Mouse (Mus musculus) heart, embryonic 14.5 days (tissue): ENCODE measurements at regions not wholly inside any gene's neighbourhood (a gene's known extent, or its start where the extent isn't known, plus 50 kb on each side); places are given as distances from the start of the nearest gene placed in this dataset.
A peak's percentile ranks its signal among the peaks of the same experiment; 100 is the strongest.

Experiments used
- ATAC-seq: fragments of 200-750 bp; cut with Nextera tagmentation; 2 replicates; pipeline ENCODE4 v1.8.0; 2017; ENCODE audit warnings: low read depth, moderate TSS enrichment; ENCODE audit not compliant: insufficient number of reproducible peaks, insufficient read depth, low FRiP score
- H3K27ac ChIP-seq, 2 experiments: fragments of 200-500 bp in 1 of 2; fragments of 300-500 bp in 1 of 2; sonication (generic) in 1 of 2; replicated peaks in 1 of 2; 2 replicates each; pipeline ENCODE4 v1.5.1; 2012 to 2014; ENCODE audit warnings: low read depth in 2 of 2, low read length in 2 of 2, control low read depth in 1 of 2, mild to moderate bottlenecking in 1 of 2, mixed read lengths in 1 of 2; ENCODE audit not compliant: control insufficient read depth in 1 of 2, insufficient read depth in 1 of 2
- H3K27me3 ChIP-seq: fragments of 300-500 bp; sonication (generic); 2 replicates; pipeline ENCODE4 v1.6.1; 2014; ENCODE audit warnings: mild to moderate bottlenecking, low read length, control low read depth; ENCODE audit not compliant: control insufficient read depth, insufficient read depth
- H3K36me3 ChIP-seq: fragments of 300-500 bp; sonication (generic); 2 replicates; pipeline ENCODE4 v1.6.1; 2014; ENCODE audit warnings: mild to moderate bottlenecking, control low read depth, low read length, mixed read lengths; ENCODE audit not compliant: control insufficient read depth, insufficient read depth
- H3K4me1 ChIP-seq, 2 experiments: fragments of 200-500 bp in 1 of 2; fragments of 300-500 bp in 1 of 2; sonication (generic) in 1 of 2; 2 replicates each; pipeline ENCODE4 v1.6.1; 2012 to 2014; ENCODE audit warnings: low read length in 2 of 2, control low read depth in 1 of 2, mixed read lengths in 1 of 2; ENCODE audit not compliant: control insufficient read depth in 2 of 2, insufficient read depth in 2 of 2
- H3K4me2 ChIP-seq: fragments of 300-500 bp; sonication (generic); 2 replicates; pipeline ENCODE4 v1.6.1; 2014; ENCODE audit warnings: mild to moderate bottlenecking, low read length
- H3K4me3 ChIP-seq, 2 experiments: fragments of 200-500 bp in 1 of 2; fragments of 300-500 bp in 1 of 2; sonication (generic) in 1 of 2; 2 replicates each; pipeline ENCODE4 v1.5.1; 2012 to 2014; ENCODE audit warnings: low read length in 2 of 2, mild to moderate bottlenecking in 2 of 2, control low read depth in 1 of 2, low read depth in 1 of 2, moderate library complexity in 1 of 2; ENCODE audit not compliant: control insufficient read depth in 1 of 2, insufficient read depth in 1 of 2
- H3K9ac ChIP-seq: fragments of 300-500 bp; sonication (generic); 2 replicates; pipeline ENCODE4 v1.6.1; 2014; ENCODE audit warnings: mild to moderate bottlenecking, low read length
- H3K9me3 ChIP-seq: fragments of 300-500 bp; sonication (generic); 2 replicates; pipeline ENCODE4 v1.6.1; 2016; ENCODE audit warnings: low read length, control low read depth; ENCODE audit not compliant: control insufficient read depth
- WGBS: fragments of 180-500 bp; shearing (Covaris S2); extraction: QIAGEN DNeasy Blood & Tissue Kit; methylation state at CpG from one replicate; pipeline ENCODE4 v1.1.7; 2014; 5-methylcytosine and 5-hydroxymethylcytosine counted together

DNA sequence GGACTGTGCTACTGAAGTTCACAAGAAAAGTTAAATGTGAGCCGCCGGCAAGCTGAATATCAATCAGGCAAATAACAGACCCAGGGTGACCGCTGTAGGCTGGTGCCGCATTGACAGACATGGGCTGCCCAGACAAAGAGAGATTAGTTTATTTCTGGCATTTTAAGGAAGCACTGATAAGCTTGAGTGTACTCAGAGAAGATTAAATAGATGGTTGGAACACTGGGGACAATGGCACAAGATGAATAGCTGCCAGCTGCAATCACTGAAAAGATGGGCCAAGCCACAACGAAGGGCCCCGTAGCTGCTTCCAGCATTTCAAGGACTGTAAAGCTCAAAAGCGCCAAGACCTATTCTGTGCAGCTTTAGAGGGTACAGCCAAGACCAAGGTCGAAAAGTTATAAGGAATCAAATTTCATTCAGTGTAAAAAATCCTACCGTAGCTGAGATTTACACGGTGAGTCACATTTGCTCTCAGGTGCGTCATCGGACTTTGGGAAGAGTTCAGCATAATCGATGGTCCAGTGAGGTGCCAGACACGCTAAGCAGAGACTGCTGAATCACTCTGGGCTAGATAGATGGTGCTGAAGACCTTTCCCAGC is 285.1 kb upstream of the Camk1g start:
- 34% methylated on average over 14 of the region's 14 CpGs for WGBS
- H3K36me3 ChIP-seq = no peaks in the 10 kb centered on the region
- H3K4me3 ChIP-seq = no peak overlapping the region
- peaks cover 3 to 10% of the 10 kb centered on the region in 2 experiments; a peak in 2 of 4 replicates for H3K4me1 ChIP-seq
- no peak overlapping the region for H3K9ac ChIP-seq
- ATAC-seq = no peak
- H3K9me3 ChIP-seq = no peaks in the 10 kb centered on the region
- no peak overlapping the region for H3K27ac ChIP-seq
- no peaks in the 10 kb centered on the region for H3K27me3 ChIP-seq
- peak overlapping the region; percentile 21; the same call in 1 of the 2 replicates for H3K4me2 ChIP-seq

DNA sequence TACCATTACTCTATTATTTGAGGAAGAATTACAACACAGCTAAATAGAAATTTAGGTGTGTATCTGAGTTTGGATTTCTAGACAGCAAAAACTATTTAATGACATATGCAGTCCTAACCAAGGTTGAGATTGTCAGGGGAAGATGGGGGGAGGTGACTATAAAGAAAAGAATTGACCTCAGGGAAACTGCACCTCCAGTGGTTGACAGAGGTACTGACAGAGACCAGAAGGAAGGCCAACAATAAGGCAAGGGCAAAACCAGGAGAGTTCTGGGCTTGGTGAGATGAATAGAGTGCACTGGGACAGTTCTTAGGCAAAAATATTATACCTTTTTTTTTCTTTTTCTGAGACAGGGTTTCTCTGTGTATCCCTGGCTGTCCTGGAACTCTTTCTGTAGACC is 280.2 kb upstream of the Camk1g start:
- Histone ChIP-seq H3K9ac (no peak overlapping the region), H3K27ac (no peak overlapping the region), H3K27me3 (no peaks in the 10 kb centered on the region), H3K9me3 (no peaks in the 10 kb centered on the region), H3K4me3 (no peak overlapping the region), H3K36me3 (no peaks in the 10 kb centered on the region), H3K4me1 (peaks cover 0 to 7% of the 10 kb centered on the region in 2 experiments; a peak in 1 of 4 replicates), H3K4me2 (no peak overlapping the region)
- ATAC-seq = no peak

DNA sequence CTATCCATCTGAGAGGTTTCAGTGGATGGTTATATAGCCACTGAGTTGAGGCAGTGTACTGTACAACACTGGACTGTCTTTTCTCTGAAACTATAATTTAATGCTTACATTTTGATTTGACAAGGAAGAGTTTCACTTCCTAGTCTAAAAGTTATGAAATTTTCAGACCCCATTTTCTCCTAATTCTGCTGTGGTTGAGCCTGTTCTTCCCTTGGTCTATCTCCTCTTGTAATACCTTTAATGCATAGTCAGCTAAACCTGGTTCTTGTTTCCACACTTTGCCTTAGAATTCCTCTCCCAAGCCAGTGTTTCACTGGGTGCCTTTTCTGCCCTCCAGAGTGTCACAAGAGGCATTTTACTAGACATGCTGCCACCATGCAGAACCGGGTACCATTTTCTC is 279.3 kb upstream of the Camk1g start:
- no peak overlapping the region for H3K9ac ChIP-seq
- no peaks in the 10 kb centered on the region for H3K4me1 ChIP-seq
- H3K27me3 ChIP-seq = no peaks in the 10 kb centered on the region
- H3K36me3 ChIP-seq = no peaks in the 10 kb centered on the region
- H3K4me2 ChIP-seq = no peak overlapping the region
- 84% methylated on average over 1 of the region's 1 CpGs for WGBS
- no peak overlapping the region for H3K27ac ChIP-seq
- ATAC-seq = no peak
- H3K9me3 ChIP-seq = peaks cover 2% of the 10 kb centered on the region
- no peak overlapping the region for H3K4me3 ChIP-seq

DNA sequence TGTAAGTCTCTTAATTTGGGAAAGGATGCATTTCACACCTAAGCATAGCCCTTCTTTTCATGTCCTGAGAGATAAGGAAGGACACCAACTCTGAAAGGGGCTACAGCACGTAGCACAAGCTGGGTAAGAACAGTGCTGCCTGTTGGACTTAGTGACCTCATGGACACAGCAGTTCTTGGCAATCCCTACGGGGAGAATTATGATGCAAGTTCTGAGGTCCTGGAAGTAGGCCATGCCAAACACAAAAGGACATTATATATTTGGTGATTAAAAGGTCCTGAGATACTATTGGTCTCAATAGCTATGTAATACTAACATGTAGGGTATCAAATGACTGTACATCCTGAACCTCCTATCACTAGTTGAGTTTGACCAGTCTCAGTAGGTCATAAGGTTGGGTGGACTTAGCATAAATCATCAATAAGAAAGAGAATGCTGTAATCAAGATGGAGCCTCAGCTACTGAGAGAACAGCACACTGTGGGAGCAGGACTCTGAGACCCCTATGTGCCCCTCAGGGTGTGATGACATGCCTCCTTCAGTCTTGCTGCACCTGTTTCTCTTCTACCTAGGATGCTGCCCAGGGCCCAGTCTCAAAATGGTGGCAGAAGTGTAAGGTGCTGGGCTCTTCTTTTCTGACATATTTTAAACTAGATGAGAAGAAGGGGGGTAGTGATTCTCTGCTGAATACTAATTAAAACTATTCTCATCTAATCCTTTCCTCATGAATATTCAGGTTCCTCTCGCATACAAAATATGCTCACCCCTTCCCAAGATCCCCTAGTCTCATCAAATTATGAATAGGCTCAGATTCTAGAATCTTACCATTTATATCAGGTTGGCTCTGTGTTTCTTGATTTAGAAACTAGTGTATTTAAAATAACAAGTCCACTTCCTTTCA is 277.5 kb upstream of the Camk1g start:
- 75% methylated on average over 3 of the region's 3 CpGs for WGBS
- no peak for ATAC-seq
- H3K27ac ChIP-seq = no peak overlapping the region
- no peak overlapping the region for H3K4me2 ChIP-seq
- H3K36me3 ChIP-seq = no peaks in the 10 kb centered on the region
- no peak overlapping the region for H3K9ac ChIP-seq
- peaks cover 5% of the 10 kb centered on the region for H3K9me3 ChIP-seq
- H3K4me3 ChIP-seq = no peak overlapping the region
- H3K4me1 ChIP-seq = no peaks in the 10 kb centered on the region
- H3K27me3 ChIP-seq = no peaks in the 10 kb centered on the region

DNA sequence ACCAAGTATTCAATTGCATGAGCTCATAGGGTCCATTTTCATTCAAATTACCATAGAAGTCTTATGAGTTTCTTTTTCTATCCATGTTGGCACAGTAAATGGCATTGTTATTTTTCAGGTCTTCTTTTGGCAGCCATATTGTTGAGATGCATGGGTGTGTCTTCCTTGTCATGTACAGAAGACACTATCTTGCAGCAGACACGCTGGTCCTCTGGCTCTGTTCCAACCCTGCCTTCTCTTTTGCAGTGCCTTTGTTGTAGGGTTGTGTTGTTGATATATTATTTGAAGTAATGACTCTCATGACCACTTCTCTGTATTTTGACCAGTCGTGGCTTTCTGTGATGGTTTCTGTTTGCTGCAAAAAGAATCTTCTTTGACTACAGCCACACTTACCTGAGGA is 274.4 kb upstream of the Camk1g start:
- H3K4me1 ChIP-seq = no peaks in the 10 kb centered on the region
- no peak overlapping the region for H3K27ac ChIP-seq
- ATAC-seq = no peak
- 70% methylated on average over 2 of the region's 2 CpGs for WGBS
- no peaks in the 10 kb centered on the region for H3K36me3 ChIP-seq
- no peak overlapping the region for H3K9ac ChIP-seq
- H3K4me3 ChIP-seq = no peak overlapping the region
- peaks cover 5% of the 10 kb centered on the region for H3K9me3 ChIP-seq
- no peaks in the 10 kb centered on the region for H3K27me3 ChIP-seq
- H3K4me2 ChIP-seq = no peak overlapping the region

DNA sequence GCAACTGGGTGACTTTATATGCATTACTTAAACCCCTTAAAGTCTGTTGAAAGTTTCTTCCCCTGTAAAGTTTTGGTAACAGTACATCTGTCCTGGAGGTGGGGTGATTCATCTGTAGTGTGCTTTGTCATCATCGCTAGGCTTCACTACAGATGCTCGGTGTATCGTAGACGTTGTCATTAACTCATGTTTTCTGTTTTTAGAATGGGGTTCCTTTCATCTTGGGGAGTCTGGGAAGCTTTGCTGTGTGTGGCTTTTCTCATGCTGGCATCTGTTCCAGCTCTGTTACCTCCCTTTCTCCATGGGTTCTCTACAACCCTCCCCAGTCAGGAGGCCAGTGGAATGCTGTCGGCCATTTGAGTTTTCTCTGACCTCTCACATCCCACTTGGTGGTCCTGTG is 266.4 kb upstream of the Camk1g start:
- H3K27me3 ChIP-seq = no peaks in the 10 kb centered on the region
- WGBS = 63% methylated on average over 5 of the region's 5 CpGs
- H3K4me3 ChIP-seq = no peak overlapping the region
- no peak for ATAC-seq
- H3K9ac ChIP-seq = no peak overlapping the region
- no peak overlapping the region for H3K4me2 ChIP-seq
- H3K36me3 ChIP-seq = no peaks in the 10 kb centered on the region
- H3K9me3 ChIP-seq = no peaks in the 10 kb centered on the region
- H3K4me1 ChIP-seq = no peaks in the 10 kb centered on the region
- H3K27ac ChIP-seq = no peak overlapping the region

DNA sequence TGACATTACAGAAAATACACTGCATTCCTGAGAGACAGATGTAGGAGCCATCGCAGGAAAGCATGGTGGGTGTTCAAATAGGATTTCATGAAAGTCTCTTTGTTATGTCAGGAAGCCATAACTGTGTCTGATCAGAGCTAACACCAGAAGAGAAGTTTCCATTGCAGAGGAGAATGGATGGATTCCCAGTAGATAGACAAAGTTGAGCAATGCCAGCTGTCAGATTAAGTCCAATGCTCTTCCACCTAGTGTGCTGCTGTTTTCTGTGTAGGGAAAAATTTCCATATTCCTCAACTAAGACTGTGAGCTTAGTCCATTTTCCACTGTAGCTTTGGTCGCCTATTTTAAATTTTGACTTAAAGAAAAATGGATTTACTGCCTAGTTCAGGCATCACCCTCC is 262.0 kb upstream of the Camk1g start:
- H3K27me3 ChIP-seq = no peaks in the 10 kb centered on the region
- WGBS = 85% methylated on average over 2 of the region's 2 CpGs
- H3K36me3 ChIP-seq = no peaks in the 10 kb centered on the region
- no peak for ATAC-seq
- peaks cover 7 to 23% of the 10 kb centered on the region in 2 experiments for H3K4me1 ChIP-seq
- H3K4me2 ChIP-seq = no peak overlapping the region
- H3K9me3 ChIP-seq = no peaks in the 10 kb centered on the region
- no peak overlapping the region for H3K27ac ChIP-seq
- no peak overlapping the region for H3K9ac ChIP-seq
- H3K4me3 ChIP-seq = no peak overlapping the region
